In genomic region chr2:143735442-143735841, GRCm38 (mm10) we compare ENCODE assay signal across 31 mouse cellular contexts.
"Had no signal": no experiment of that assay in that cellular context is flagged by ENCODE, and none has a peak within 500 bp of the region (broad histone marks: within the 10 kb centered on the region; RNA-seq: fewer than 3 reads in every experiment).

No protein-coding gene starts in this region.

- H3K9ac ChIP-seq: heart, embryonic 12.5 days; heart, embryonic 13.5 days; heart, embryonic 15.5 days; hindbrain, embryonic 12.5 days; hindbrain, embryonic 13.5 days; hindbrain, embryonic 14.5 days; hindbrain, embryonic 15.5 days; intestine, embryonic 15.5 days; kidney, embryonic 15.5 days had no signal

- DNase-seq: heart, postnatal 10 days; heart, postnatal 14 days; heart, postnatal 36 days; heart, postnatal 4 days; kidney, adult 11 months; kidney, adult 18-20 months; kidney, adult 2 months; kidney, adult 8-10 months; kidney, adult 9 months; kidney, postnatal 10 days; kidney, postnatal 14 days; kidney, postnatal 25 days; kidney, postnatal 36 days; kidney, postnatal 4 days; layer of hippocampus, adult 9-11 months; layer of hippocampus, postnatal 36 days had no signal

- H3K27me3 ChIP-seq: heart, embryonic 12.5 days; heart, embryonic 13.5 days; heart, embryonic 15.5 days; hindbrain, embryonic 12.5 days; hindbrain, embryonic 13.5 days; hindbrain, embryonic 15.5 days; intestine, embryonic 15.5 days; kidney, embryonic 15.5 days had no signal

- H3K36me3 ChIP-seq: heart, embryonic 12.5 days; heart, embryonic 13.5 days; heart, embryonic 15.5 days; hindbrain, embryonic 10.5 days; hindbrain, embryonic 12.5 days; hindbrain, embryonic 13.5 days; hindbrain, embryonic 15.5 days; intestine, embryonic 15.5 days; kidney, embryonic 15.5 days had no signal

- H3K4me1 ChIP-seq: heart, embryonic 12.5 days; heart, embryonic 13.5 days; heart, embryonic 15.5 days; hindbrain, embryonic 10.5 days; hindbrain, embryonic 12.5 days; hindbrain, embryonic 13.5 days; hindbrain, embryonic 15.5 days; intestine, embryonic 15.5 days; kidney, embryonic 15.5 days had no signal

- H3K9me3 ChIP-seq: heart, embryonic 12.5 days; heart, embryonic 13.5 days; heart, embryonic 15.5 days; hindbrain, embryonic 10.5 days; hindbrain, embryonic 12.5 days; hindbrain, embryonic 13.5 days; hindbrain, embryonic 15.5 days; intestine, embryonic 15.5 days; kidney, embryonic 15.5 days had no signal

- H3K27ac ChIP-seq: heart, embryonic 13.5 days; heart, embryonic 15.5 days; hindbrain, embryonic 10.5 days; hindbrain, embryonic 12.5 days; hindbrain, embryonic 13.5 days; hindbrain, embryonic 14.5 days; hindbrain, embryonic 15.5 days; hindbrain, postnatal 0 days; intestine, embryonic 15.5 days; kidney, embryonic 15.5 days; kidney, postnatal 0 days; layer of hippocampus, adult 2 months; left cerebral cortex, adult 2 months had no signal

- H3K4me2 ChIP-seq: heart, embryonic 11.5 days; heart, embryonic 12.5 days; heart, embryonic 13.5 days; heart, embryonic 15.5 days; hindbrain, embryonic 12.5 days; hindbrain, embryonic 13.5 days; hindbrain, embryonic 14.5 days; hindbrain, embryonic 15.5 days; intestine, embryonic 15.5 days; kidney, embryonic 15.5 days had no signal

- H3K4me3 ChIP-seq: heart, embryonic 12.5 days; heart, embryonic 13.5 days; heart, embryonic 15.5 days; hindbrain, embryonic 10.5 days; hindbrain, embryonic 12.5 days; hindbrain, embryonic 13.5 days; hindbrain, embryonic 15.5 days; intestine, embryonic 15.5 days; kidney, embryonic 15.5 days; layer of hippocampus, adult 2 months; left cerebral cortex, adult 2 months had no signal
